ENCODE assay signal across 15 mouse cellular contexts in genomic region chr11:100332766-100333515, GRCm38 (mm10). TPM values are rescaled to one million over a fixed set of nuclear protein-coding genes. Genes with fewer than 3 reads are reported as not detected.
DNase-seq lines count a peak whose midpoint lies in the region; ATAC-seq lines count a peak whose summit lies in the region.
"Had no signal": no experiment of that assay in that cellular context is flagged by ENCODE, and none has a peak within 500 bp of the region (broad histone marks: within the 10 kb centered on the region; RNA-seq: fewer than 3 reads in every experiment).

No protein-coding gene starts in this region.

- DNase-seq in embryonic facial prominence, embryonic 11.5 days (ENCODE audit: low spot score): peak; percentile 57
- DNase-seq in embryonic facial prominence, embryonic 10.5 days (ENCODE audit: low spot score): no peak
- DNase-seq in layer of hippocampus, adult 18-20 months (ENCODE audit: low spot score in 2 of 2): peak; percentile 70 to 86
- DNase-seq in urinary bladder, postnatal 10 days (ENCODE audit: low spot score): no peak
- DNase-seq in lung, postnatal 14 days: no peak
- DNase-seq: adrenal gland, adult 8-10 months; cerebellum, postnatal 25 days had no signal

- H3K36me3 ChIP-seq in embryonic facial prominence, embryonic 11.5 days (replicated peaks; ENCODE audit: control insufficient read depth, insufficient read depth, low read depth, low read length): no peaks in the 10 kb centered on the region
- H3K36me3 ChIP-seq in embryonic facial prominence, embryonic 10.5 days (replicated peaks): no peaks in the 10 kb centered on the region
- H3K36me3 ChIP-seq in embryonic facial prominence, embryonic 12.5 days: no peaks in the 10 kb centered on the region
- no peaks in the 10 kb centered on the region for H3K36me3 ChIP-seq in neural tube, embryonic 13.5 days
- H3K36me3 ChIP-seq: heart, embryonic 15.5 days; liver, embryonic 15.5 days had no signal

- H3K27ac ChIP-seq in embryonic facial prominence, embryonic 11.5 days (replicated peaks; ENCODE audit: low read depth, low read length): no peak overlapping the region
- H3K27ac ChIP-seq in embryonic facial prominence, embryonic 10.5 days (replicated peaks): no peak overlapping the region
- peak overlapping the region; percentile 36; the same call in 1 of the 2 replicates for H3K27ac ChIP-seq in embryonic facial prominence, embryonic 12.5 days
- H3K27ac ChIP-seq in neural tube, embryonic 13.5 days (replicated peaks): peak overlapping the region; percentile 89
- H3K27ac ChIP-seq: heart, embryonic 15.5 days; liver, embryonic 15.5 days had no signal

- H3K27me3 ChIP-seq in embryonic facial prominence, embryonic 11.5 days (ENCODE audit: control insufficient read depth, insufficient read depth, low read length): no peaks in the 10 kb centered on the region
- no peaks in the 10 kb centered on the region for H3K27me3 ChIP-seq in embryonic facial prominence, embryonic 10.5 days (replicated peaks; ENCODE audit: low read depth, poor library complexity, severe bottlenecking)
- no peaks in the 10 kb centered on the region for H3K27me3 ChIP-seq in embryonic facial prominence, embryonic 12.5 days
- no peaks in the 10 kb centered on the region for H3K27me3 ChIP-seq in neural tube, embryonic 13.5 days
- H3K27me3 ChIP-seq: heart, embryonic 15.5 days had no signal

- H3K4me1 ChIP-seq in embryonic facial prominence, embryonic 11.5 days (ENCODE audit: control insufficient read depth, insufficient read depth, low read length): no peaks in the 10 kb centered on the region
- peaks cover 35% of the 10 kb centered on the region for H3K4me1 ChIP-seq in embryonic facial prominence, embryonic 10.5 days
- H3K4me1 ChIP-seq in embryonic facial prominence, embryonic 12.5 days: peaks cover 9% of the 10 kb centered on the region; the same call in 1 of the 2 replicates
- H3K4me1 ChIP-seq in neural tube, embryonic 13.5 days (replicated peaks): peaks cover 45% of the 10 kb centered on the region
- H3K4me1 ChIP-seq: heart, embryonic 15.5 days; liver, embryonic 15.5 days had no signal

- H3K4me2 ChIP-seq in embryonic facial prominence, embryonic 11.5 days (ENCODE audit: low read depth, low read length): no peak overlapping the region
- no peak overlapping the region for H3K4me2 ChIP-seq in embryonic facial prominence, embryonic 12.5 days (replicated peaks)
- peak overlapping the region; percentile 24 for H3K4me2 ChIP-seq in neural tube, embryonic 13.5 days
- H3K4me2 ChIP-seq: heart, embryonic 15.5 days; liver, embryonic 15.5 days had no signal

- H3K4me3 ChIP-seq in embryonic facial prominence, embryonic 11.5 days (ENCODE audit: low read depth, low read length): no peak overlapping the region
- H3K4me3 ChIP-seq in embryonic facial prominence, embryonic 10.5 days: no peak overlapping the region
- no peak overlapping the region for H3K4me3 ChIP-seq in embryonic facial prominence, embryonic 12.5 days
- no peak overlapping the region for H3K4me3 ChIP-seq in neural tube, embryonic 13.5 days
- H3K4me3 ChIP-seq: heart, embryonic 15.5 days; liver, embryonic 15.5 days had no signal

- WGBS in embryonic facial prominence, embryonic 11.5 days: 51% methylated on average over 9 of the region's 9 CpGs
- WGBS in embryonic facial prominence, embryonic 10.5 days: 61% methylated on average over 9 of the region's 9 CpGs
- 50% methylated on average over 9 of the region's 9 CpGs for WGBS in embryonic facial prominence, embryonic 12.5 days
- WGBS in neural tube, embryonic 13.5 days: 29% methylated on average over 9 of the region's 9 CpGs

- peak; percentile 27 for ATAC-seq in embryonic facial prominence, embryonic 11.5 days (replicated peaks; ENCODE audit: insufficient number of reproducible peaks, low FRiP score, low TSS enrichment, low read depth)
- ATAC-seq in embryonic facial prominence, embryonic 12.5 days (ENCODE audit: insufficient number of reproducible peaks, insufficient read depth, low FRiP score, low TSS enrichment): no peak
- peak; percentile 78 for ATAC-seq in neural tube, embryonic 13.5 days (ENCODE audit: low read depth)
- ATAC-seq in granulocyte monocyte progenitor cell, adult 5-6 weeks (replicated peaks; ENCODE audit: poor library complexity, severe bottlenecking): no peak

- no peaks in the 10 kb centered on the region for H3K9me3 ChIP-seq in embryonic facial prominence, embryonic 11.5 days (replicated peaks; ENCODE audit: control insufficient read depth, low read length)
- no peaks in the 10 kb centered on the region for H3K9me3 ChIP-seq in embryonic facial prominence, embryonic 10.5 days
- no peaks in the 10 kb centered on the region for H3K9me3 ChIP-seq in embryonic facial prominence, embryonic 12.5 days
- H3K9me3 ChIP-seq in neural tube, embryonic 13.5 days: no peaks in the 10 kb centered on the region
- H3K9me3 ChIP-seq: heart, embryonic 15.5 days; liver, embryonic 15.5 days had no signal

- no peak overlapping the region; the same call in 1 of the 2 replicates for H3K9ac ChIP-seq in embryonic facial prominence, embryonic 11.5 days (replicated peaks; ENCODE audit: low read length)
- H3K9ac ChIP-seq in embryonic facial prominence, embryonic 12.5 days: no peak overlapping the region
- H3K9ac ChIP-seq in neural tube, embryonic 13.5 days: 0 out of 2 replicates have a peak overlapping the region, but pooled peaks have one; percentile 9
- H3K9ac ChIP-seq: heart, embryonic 15.5 days; liver, embryonic 15.5 days had no signal

RNA-seq across cellular contexts. Expression of gene Gast, which starts 1.3 kb away (rescaled TPM):
- polyA plus RNA-seq in embryonic facial prominence, embryonic 11.5 days (2014; fragmentation: Nextera tagmentation; extraction: Ambion mirVana): not detected in 2 replicates
- 0.37 TPM in 1 of 2 replicates, not detected in the other for polyA plus RNA-seq in embryonic facial prominence, embryonic 10.5 days (2016; fragmentation: Nextera tagmentation; extraction: Ambion mirVana)
- polyA plus RNA-seq in embryonic facial prominence, embryonic 12.5 days (2016; fragmentation: Nextera tagmentation; extraction: Ambion mirVana): not detected in 2 replicates
- not detected for total RNA-seq in layer of hippocampus, adult 18-20 months (2021)
- polyA plus RNA-seq in neural tube, embryonic 13.5 days (2015; fragmentation: Nextera tagmentation; extraction: Ambion mirVana): 0.76 TPM in 1 of 2 replicates, not detected in the other
- not detected in 2 replicates for total RNA-seq in granulocyte monocyte progenitor cell, adult 5-6 weeks (2014; fragmentation: Nextera tagmentation)
- not detected in 2 replicates for total RNA-seq in granulocyte monocyte progenitor cell, adult 5-6 weeks (2017)
- total RNA-seq: adrenal gland, adult 8-10 months; MEL had no signal
- polyA plus RNA-seq: heart, embryonic 15.5 days; kidney, embryonic 16.5 days; liver, embryonic 15.5 days; urinary bladder, adult 2 months had no signal

RNA-seq across cellular contexts. Expression of gene Eif1, which starts 13.3 kb away (rescaled TPM):
- polyA plus RNA-seq in embryonic facial prominence, embryonic 11.5 days (2014; fragmentation: Nextera tagmentation; extraction: Ambion mirVana): 1,683 and 1,757 TPM in 2 replicates
- 1,675 and 1,681 TPM in 2 replicates for polyA plus RNA-seq in embryonic facial prominence, embryonic 10.5 days (2016; fragmentation: Nextera tagmentation; extraction: Ambion mirVana)
- 1,469 and 1,519 TPM in 2 replicates for polyA plus RNA-seq in embryonic facial prominence, embryonic 12.5 days (2016; fragmentation: Nextera tagmentation; extraction: Ambion mirVana)
- total RNA-seq in layer of hippocampus, adult 18-20 months (2021): 100 to 1,000 TPM; 739 to 776 TPM
- 1,277 and 1,563 TPM in 2 replicates for polyA plus RNA-seq in neural tube, embryonic 13.5 days (2015; fragmentation: Nextera tagmentation; extraction: Ambion mirVana)
- total RNA-seq in granulocyte monocyte progenitor cell, adult 5-6 weeks (2014; fragmentation: Nextera tagmentation): 716 and 727 TPM in 2 replicates
- 109 and 139 TPM in 2 replicates for total RNA-seq in granulocyte monocyte progenitor cell, adult 5-6 weeks (2017)

RNA-seq across cellular contexts. Expression of gene Hap1, which starts 23.0 kb away (rescaled TPM):
- polyA plus RNA-seq in embryonic facial prominence, embryonic 11.5 days (2014; fragmentation: Nextera tagmentation; extraction: Ambion mirVana): 5.5 and 6.2 TPM in 2 replicates
- 14.0 and 14.2 TPM in 2 replicates for polyA plus RNA-seq in embryonic facial prominence, embryonic 10.5 days (2016; fragmentation: Nextera tagmentation; extraction: Ambion mirVana)
- polyA plus RNA-seq in embryonic facial prominence, embryonic 12.5 days (2016; fragmentation: Nextera tagmentation; extraction: Ambion mirVana): 10.6 and 13.4 TPM in 2 replicates
- total RNA-seq in layer of hippocampus, adult 18-20 months (2021): 100 to 1,000 TPM; 186 to 208 TPM
- 62.7 and 67.4 TPM in 2 replicates for polyA plus RNA-seq in neural tube, embryonic 13.5 days (2015; fragmentation: Nextera tagmentation; extraction: Ambion mirVana)
- not detected in 2 replicates for total RNA-seq in granulocyte monocyte progenitor cell, adult 5-6 weeks (2014; fragmentation: Nextera tagmentation)
- not detected in 2 replicates for total RNA-seq in granulocyte monocyte progenitor cell, adult 5-6 weeks (2017)

Comparison
In these comparisons a context has a peak if more than half of its experiments do, and no peak if none do; other contexts are left out.
1. ATAC-seq: peak in embryonic facial prominence, embryonic 11.5 days (single experiment) and neural tube, embryonic 13.5 days (single experiment); none in embryonic facial prominence, embryonic 12.5 days (single experiment) and granulocyte monocyte progenitor cell, adult 5-6 weeks (single experiment).
2. DNase-seq: peak in embryonic facial prominence, embryonic 11.5 days (single experiment) and layer of hippocampus, adult 18-20 months (2 of 2); none in embryonic facial prominence, embryonic 10.5 days (single experiment), urinary bladder, postnatal 10 days (single experiment) and lung, postnatal 14 days (single experiment).
3. H3K27ac ChIP-seq: peak in embryonic facial prominence, embryonic 12.5 days (single experiment) and neural tube, embryonic 13.5 days (single experiment); none in embryonic facial prominence, embryonic 11.5 days (single experiment) and embryonic facial prominence, embryonic 10.5 days (single experiment).